Mouse (Mus musculus) adrenal gland, adult 18-20 months (tissue): ENCODE results near the gene Gsto2. TPM values are rescaled to one million over a fixed set of nuclear protein-coding genes. Genes with fewer than 3 reads are reported as not detected.

Experiments
- DNase-seq, 2 experiments: peaks; one replicate each; pipeline ENCODE4 v3.0.0; 2021 to 2022; ENCODE audit warnings: low spot score in 2 of 2
- total RNA-seq, 2 experiments: library from RNA; stranded (reverse); gene quantifications; 1 replicate in 1 of 2; 2 replicates in 1 of 2; pipeline ENCODE4 v1.2.3; 2021

Gene Gsto2
- total RNA-seq, 2 experiments from 2014 or later: 2.1 to 3.1 TPM

DNA sequence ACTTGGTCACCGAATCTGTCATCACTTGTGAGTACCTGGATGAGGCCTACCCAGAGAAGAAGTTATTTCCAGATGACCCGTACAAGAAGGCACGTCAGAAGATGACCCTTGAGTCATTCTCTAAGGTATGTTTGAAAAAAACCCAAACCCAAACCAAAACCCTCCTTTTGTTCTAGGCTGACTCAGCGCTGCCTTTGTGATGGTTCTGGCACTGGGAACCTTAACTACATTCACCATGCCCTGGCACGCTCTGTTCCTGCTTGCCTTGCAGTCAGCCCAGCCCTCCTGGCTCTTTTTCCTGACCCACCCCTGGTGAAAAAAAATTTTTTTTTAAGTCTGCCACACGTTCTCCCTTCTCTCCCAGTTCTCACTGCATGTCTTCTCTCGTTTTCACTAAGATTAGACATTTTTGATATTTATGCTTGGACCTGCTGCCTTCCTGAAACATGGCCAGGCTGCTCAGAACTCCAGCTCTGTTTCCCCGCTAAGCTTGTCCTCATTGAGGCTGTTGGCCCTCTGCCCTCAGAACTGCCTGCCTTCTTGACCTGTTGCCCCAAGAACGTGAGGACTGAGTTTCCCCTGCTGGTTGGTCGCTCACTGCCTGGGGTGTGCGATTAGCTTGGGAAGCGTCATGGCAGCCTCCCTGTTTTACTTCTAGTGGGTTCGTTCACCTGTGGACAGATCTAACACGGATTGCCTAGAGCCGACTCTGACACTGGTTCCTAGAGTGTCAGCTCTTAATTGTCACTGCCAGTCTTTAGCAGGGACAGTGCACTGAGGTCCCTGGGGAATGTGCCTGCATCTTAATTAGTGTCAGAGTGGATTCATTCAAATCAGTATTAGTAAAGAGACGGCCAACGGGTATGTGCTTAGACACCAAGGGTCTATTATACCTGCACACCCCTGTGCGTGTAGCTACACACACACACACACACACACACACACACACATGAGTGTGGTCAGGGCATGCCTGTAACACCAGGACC is 7.1 kb upstream of the Gsto2 start:
- no peak for DNase-seq

DNA sequence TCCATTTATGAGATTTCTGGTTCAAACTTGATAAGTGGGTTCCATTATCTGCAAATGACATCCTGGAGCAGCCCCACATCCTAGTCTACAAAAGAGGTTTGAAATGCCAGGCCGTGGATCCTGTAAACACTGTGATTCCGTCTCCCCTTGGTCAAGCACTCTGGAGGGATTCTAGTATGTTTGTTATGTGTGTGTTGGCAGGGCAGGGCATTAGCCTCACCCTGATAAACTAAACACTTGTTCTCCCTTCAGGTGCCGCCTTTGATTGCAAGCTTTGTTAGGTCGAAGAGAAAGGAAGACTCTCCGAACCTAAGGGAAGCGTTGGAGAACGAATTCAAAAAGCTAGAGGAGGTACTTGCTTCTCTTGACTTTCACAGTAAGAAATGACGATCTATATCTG is 6.2 kb upstream of the Gsto2 start:
- no peak for DNase-seq

DNA sequence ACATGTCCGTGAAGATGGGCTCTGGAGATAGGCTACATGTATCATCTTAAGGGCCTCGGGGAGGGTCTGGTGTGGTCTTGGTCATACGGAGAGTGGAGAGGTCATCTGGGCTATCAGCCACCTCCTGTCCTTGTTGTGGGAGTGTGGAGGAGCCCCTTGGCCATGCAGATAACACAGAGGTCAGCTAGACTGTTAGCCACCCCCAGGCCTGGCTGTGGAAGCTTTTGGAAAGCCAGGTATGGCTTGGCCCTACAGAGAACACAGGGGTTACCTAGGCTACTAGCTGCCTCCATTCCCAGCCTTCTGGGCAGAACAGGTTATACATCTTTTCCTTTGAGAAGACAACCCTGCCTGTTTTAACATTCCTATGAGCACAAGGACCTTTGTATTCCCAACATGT is 2.8 kb upstream of the Gsto2 start:
- no peak for DNase-seq

DNA sequence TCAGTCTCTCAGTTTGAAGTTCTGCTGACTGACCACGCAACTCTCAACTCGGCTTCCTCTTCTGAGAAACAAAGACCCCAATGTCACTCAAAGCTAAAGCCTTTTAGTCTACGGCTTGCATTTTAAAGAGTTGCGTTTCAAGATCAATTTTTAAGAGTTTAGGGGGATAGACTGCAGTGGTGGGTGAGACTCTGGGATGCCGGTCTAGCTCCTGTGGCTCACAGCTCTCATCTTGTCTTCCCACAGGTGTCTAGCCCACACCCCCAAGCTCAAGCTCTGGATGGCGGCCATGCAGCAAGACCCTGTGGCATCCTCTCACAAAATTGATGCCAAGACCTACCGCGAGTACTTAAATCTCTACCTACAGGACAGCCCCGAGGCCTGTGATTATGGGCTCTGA is 1.3 kb upstream of the Gsto2 start:
- DNase-seq: no peak

DNA sequence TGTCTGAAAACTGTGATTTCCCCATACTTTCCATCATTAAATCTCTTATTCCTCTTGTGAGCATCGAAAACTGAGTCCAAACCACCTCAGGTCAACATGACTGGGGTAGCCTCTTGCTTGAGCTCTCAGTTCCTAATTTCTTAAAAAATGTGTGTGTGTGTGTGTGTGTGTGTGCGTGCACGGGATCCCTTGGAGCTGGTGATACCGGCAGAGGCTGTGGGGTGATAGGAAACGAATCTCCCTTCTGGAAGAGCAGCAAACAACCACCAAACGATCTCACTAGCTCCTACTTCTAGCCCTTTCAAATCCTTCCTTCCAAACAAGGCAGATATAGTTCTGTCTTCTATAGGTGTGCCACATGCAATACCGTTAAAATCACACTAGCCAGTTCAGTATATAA is 613 bp upstream of the Gsto2 start:
- DNase-seq: no peak

DNA sequence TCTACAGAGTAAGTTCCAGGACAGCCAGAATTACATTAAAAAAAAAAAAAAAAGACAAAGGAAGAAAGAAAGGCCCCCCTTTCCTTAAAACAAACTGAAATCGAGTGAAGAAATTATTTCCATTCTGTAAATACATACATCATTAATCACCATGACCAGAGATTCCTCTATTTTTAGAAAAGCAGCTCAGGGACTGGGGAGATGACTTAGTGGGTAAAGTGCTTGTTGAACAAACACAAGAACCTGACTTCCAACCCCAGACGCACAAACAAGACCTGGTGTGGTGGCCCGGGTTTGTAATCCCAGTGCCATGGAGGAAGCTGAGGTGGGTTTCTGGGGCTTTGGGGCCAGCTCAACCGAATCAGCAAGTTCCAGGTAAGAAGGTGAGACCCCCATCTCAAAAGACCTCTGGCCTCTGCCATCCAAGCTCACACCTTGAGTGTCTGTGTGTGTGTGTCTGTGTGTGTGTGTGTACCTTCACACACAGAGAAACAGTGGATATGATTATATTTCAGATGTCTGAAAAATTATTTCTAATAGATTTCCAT is 2.4 kb downstream of the Gsto2 start:
- DNase-seq: no peak

DNA sequence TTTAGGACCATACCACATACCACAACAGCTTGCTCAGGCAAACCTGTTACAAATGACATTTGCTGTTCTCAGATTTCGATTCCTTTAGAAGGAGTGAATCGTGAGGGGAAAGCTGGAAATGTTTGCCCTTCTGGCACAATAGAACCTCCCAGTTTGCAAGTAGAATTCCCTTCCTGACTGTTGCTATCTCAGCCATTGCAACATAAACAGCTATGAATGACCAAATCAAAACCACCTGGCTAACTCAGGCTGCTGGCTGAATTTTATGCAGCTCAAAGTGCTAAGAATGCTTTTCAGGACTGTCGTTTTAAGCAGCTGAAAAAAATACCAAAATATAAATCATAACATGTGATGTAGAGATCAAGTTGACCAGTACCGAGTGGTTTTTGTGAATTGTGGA is 3.6 kb downstream of the Gsto2 start:
- no peak for DNase-seq

DNA sequence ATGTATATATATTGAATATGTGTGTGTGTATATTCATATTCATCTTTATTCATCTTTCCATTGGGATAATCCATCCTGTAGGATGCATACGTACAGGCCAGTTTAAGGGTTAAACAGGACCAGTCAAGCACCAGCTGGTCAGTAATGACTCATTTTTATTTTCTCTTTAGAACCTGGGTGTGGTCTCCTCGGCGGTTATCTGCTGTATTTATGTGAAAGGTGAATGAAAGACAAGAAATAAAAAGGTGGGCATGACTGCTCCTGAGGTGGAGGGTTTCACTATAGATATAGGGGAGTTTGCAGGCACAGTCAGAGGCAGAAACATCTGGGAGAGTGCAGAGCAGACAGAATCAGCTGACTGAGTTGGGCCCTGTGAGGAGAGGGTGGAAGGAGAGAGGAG is 4.2 kb downstream of the Gsto2 start:
- no peak for DNase-seq

DNA sequence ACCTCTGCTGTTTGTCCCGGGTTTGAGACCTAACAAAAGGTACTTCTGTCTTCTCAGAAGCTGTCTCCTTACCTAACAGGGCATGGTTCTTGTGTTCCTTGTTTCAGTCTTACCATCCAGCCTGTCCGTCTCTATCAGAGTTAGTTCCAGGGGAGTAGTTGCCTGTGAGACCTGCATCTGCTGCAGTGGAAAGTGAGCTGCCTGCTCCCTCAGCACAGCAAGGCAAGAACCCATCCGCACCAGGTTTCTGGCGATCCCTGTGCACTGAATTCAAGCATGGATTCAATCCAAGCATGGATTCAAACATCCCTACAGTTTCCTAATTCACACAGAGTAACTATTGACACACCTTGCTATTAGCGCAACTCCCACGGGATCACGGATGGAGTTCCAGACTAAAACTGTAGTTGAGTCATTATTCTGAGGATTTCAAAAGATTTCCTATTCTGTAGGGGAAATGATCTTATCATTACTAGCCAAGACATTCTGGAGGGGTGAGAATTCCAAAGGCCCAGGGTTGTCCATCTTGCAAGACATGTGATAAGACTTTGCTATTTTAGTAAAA is 4.8 kb downstream of the Gsto2 start:
- no peak for DNase-seq

DNA sequence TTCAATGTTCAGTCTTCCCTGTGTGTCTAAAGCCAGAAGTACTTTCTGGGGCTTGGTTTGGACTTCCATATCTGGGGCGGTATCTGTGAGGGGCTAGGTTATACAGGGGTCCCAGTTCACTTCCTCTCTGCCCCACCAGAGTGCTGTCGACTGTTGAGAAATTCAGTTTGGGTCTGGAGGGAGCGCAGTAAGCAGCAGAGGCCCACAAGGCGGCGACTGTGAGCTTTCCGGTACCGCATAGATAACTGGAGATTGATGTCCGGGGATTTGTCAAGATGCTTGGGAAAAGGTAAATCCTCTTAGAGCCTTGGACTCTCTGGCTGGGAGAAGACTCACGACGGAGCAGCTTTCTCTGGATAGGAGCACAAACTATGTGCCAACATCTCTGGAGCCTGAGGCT is 6.2 kb downstream of the Gsto2 start:
- no peak for DNase-seq

DNA sequence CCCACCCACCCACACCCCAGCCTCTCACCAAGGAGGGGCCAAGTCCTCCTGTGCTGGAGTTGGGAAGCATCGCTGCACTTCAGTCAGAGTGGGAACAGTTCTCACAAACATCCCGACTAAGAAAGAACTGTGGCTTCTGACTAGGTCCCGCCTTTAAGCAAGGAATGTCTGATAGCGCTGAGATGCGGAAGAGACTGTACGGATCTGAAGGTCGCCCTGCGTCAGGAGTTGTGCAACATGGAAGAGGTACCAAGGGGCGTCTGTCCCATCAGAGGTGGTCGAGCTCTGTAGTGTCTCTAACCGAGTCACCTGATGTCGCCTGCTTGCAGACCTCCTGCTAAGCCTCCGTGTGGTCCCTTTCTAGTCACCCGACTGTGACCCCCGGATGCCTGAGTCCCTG is 10.9 kb downstream of the Gsto2 start:
- DNase-seq: no peak

DNA sequence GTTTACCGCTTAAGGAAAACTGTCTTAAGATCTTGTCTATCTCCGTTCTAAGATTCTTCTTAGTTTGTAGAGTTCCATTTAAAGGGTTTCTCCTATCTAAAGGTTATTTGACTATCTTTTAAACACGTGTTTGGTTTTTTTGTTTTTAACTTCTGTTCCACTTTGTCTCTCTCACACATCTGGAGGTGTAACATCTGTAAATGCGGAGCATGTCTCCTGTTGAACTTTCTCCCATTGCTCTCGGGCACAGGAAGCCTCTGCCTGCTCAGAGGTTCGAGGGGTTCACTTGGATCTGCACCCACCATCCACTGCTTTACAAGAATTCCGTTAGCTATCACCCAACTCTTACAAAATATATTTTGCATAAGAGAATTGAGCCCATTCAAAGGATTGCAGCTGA is 16.2 kb downstream of the Gsto2 start:
- no peak for DNase-seq

DNA sequence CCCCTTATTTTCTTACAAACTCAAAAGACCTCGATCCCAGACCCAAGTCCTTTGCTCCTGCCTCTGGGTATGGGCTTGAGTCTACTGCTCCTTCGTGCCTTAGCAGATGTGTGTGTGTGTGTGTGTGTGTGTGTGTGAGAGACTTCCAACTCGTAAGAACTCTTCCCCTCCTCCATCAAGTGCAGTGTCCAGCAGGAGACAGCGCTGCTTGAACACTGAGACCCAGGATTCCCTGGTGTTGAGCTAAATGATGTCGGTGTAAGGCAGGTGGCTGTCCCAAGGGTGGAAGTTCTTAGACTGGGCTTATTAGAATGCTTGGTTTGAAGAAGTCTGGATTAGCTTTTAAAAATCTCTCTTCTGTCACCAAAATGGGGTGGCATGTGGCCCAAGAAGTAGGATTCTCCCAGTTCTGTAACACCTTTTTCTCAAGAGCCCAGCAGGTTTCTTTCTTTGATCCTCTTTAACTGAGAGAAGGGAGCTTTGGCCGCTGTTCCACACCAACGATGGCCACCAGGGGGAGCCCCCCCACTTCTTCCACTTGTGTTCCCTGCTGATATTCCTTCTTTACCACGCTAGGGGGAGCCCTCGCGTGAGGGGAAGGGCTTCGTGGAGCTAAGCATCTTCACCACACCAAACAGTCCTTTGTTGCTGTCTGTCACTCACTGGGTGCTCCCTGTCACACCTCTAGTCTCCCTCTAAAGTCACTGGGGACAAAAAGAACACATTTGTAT is 17.0 kb downstream of the Gsto2 start:
- DNase-seq: peak; percentile 79 to 82

DNA sequence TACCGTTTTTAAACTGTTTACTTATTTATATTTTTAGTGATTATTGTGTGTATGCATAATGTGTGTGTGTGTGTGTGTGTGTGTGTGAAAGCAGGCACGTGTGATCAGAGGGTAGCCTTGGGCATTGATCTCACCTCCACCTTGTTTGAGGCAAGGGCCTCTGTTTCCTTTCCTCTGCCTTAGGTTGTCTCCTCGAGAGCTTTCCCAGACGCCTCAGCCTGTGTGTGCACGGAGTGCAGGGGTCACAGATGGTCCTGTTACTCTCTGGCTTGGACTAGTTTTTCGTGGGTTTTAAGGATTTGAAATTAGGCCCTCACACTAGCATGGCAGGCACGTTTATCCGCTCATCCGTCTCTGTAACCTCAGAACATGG is 17.5 kb downstream of the Gsto2 start:
- no peak for DNase-seq

DNA sequence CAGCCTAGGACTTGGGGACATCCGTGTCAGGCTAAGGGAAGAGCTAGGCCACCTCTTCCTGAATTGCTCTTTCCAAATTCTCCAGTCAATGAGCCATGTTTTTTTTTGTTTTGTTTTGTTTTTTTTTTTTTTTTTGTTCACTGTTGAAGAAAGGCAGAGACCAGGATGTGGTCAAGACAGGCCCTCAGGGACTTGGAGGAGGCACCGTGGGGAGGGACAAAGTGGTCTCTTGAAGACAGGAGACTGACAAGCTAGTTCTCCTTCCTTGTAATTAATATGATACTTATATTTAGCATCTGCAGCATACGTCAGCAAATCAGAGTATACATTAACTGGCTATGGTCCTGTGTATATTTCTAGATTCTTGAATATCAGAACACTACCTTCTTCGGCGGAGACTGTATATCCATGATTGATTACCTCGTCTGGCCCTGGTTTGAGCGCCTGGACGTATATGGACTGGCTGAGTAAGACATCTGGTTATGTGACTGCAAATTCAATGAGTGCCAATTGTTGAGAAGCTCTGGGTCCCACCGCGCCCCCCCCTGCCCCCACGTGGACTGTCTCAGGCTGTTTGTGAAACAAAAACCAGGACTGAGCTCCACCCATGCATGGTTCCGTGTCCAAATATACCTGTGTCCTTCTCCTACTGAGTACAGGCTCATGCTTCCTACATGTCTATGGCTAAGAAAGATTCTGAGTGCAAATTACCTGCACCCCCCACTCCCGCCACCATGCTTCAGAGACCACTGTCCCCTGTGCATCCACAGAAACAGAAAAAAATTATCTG is 19.2 kb downstream of the Gsto2 start:
- no peak for DNase-seq

DNA sequence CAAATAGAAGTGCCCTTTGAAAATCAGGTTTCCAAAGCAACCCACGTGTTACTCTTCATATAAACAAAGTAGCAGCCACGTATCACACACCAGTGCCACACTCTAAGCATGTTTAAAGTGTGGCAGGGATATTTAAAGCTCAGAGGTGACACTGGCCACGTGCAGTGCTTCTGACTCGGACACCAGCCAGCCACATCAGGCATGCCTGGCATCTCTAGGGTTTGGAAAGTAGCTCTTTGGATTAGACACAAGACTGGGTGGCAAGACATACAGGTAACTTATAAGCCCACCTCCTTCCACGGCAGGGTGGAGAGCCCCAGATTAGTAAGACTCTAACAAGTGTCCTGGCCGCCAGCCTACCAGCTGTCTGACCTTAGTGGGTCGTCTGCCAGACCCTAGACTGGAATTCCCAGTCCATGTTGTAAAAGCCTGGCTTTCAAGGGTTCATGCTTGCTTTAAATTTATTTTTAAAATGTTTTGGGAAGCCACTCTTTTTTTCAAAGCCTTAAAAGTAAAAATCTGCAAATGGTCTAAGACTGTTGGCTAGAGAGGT is 19.9 kb downstream of the Gsto2 start:
- no peak for DNase-seq

DNA sequence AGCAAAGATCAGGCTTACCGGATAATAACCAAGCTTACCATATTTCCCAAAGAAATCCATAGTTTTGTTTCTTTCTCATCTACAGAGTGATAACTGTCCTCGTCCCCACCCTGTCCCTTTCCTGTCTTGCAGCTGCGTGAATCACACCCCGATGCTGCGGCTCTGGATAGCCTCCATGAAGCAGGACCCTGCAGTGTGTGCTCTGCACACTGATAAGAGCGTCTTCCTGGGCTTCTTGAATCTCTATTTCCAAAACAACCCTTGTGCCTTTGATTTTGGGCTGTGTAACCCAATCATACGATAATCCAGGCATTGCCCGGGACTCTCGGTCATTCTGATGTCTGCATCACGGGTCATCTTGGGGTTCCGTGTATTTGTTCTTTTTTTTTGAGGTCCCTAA is 20.6 kb downstream of the Gsto2 start:
- no peak for DNase-seq

DNA sequence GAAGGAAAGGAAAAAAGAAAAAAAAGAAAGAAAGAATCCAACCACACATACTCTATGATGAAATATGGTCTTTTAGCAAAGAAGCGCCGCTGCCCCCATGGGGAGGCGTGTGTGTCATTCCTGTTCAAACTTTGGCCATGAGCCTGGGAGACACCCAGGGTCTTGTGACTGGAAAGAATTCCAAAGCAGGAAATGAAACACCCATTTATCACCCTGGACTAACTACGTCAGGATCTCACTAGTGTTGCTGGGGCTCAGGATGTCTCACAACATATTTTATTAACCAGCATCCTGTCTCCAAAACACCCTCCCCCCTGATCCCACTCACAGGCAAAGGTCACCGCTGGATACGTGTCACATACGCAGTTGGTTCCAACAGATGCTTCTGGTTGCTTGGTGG is 21.3 kb downstream of the Gsto2 start:
- DNase-seq: no peak

DNA sequence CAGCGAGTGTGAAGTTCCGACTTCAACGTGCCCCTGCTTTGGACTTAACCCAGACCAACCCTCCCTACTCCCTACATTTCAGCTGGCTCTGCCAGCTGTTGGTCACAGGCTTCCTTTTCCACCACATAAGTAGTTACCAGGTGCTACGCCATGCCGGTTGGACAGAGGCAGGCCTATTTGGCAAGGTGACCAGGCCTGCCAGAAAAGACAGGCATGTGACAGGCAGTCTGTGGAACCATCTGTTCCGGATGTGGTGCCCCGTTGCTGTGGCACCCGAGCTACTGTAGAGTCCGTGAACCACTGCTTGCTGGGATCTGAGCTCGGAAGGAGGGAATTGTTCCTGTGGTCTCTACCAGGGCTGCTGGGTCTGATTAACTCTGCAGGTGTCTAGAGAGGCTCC is 22.1 kb downstream of the Gsto2 start:
- no peak for DNase-seq

DNA sequence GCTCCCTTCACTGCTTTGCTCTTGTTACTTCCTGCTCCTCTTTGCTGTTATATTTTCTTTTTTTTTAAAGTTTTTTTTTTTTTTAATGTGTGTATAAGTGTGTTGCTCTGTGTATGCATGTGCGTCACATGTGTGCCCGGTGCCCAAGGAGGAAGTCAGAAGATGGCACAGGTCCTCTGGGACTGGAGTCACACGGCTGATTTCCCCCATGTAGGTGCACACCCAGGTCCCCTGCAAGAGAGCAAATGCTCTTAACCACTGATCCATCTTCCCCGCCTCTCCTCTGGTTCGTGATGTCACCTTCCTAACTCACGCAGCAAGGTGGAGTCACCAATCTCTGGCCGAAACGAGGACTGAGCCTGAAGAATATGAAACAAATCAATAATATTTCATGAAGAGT is 22.7 kb downstream of the Gsto2 start:
- DNase-seq: no peak
